9 mouse cellular contexts compared by ENCODE assay signal in genomic region chr13:118596856-118597255, GRCm38 (mm10).
A peak's percentile ranks its signal among the peaks of the same experiment; 100 is the strongest.
DNase-seq lines count a peak whose midpoint lies in the region; ATAC-seq lines count a peak whose summit lies in the region.
"Had no signal": no experiment of that assay in that cellular context is flagged by ENCODE, and none has a peak within 500 bp of the region (broad histone marks: within the 10 kb centered on the region; RNA-seq: fewer than 3 reads in every experiment).

No protein-coding gene starts in this region.

- no peak overlapping the region for H3K27ac ChIP-seq in heart, embryonic 12.5 days (ENCODE audit: poor library complexity, severe bottlenecking)
- H3K27ac ChIP-seq: limb, embryonic 15.5 days had no signal

- no peaks in the 10 kb centered on the region for H3K4me1 ChIP-seq in heart, embryonic 12.5 days (replicated peaks)
- H3K4me1 ChIP-seq: limb, embryonic 15.5 days had no signal

- WGBS in heart, embryonic 12.5 days, result 62% methylated on average over 5 of the region's 5 CpGs

- no peaks in the 10 kb centered on the region for H3K36me3 ChIP-seq in heart, embryonic 12.5 days
- H3K36me3 ChIP-seq: limb, embryonic 15.5 days had no signal

- no peaks in the 10 kb centered on the region for H3K9me3 ChIP-seq in heart, embryonic 12.5 days (replicated peaks)
- H3K9me3 ChIP-seq: limb, embryonic 15.5 days had no signal

- no peak overlapping the region for H3K9ac ChIP-seq in heart, embryonic 12.5 days
- H3K9ac ChIP-seq: limb, embryonic 15.5 days had no signal

- DNase-seq in heart, postnatal 4 days, result peak; percentile 27
- DNase-seq in testis, postnatal 10 days (ENCODE audit: low spot score), result peak; percentile 69
- no peak for DNase-seq in testis, postnatal 14 days (ENCODE audit: low spot score)
- peak; percentile 39 for DNase-seq in adrenal gland, postnatal 14 days
- peak; percentile 37 for DNase-seq in retina, embryonic 14.5 days (ENCODE audit: low spot score)
- no peak for DNase-seq in urinary bladder, adult 2 months (ENCODE audit: low spot score)

- no peak overlapping the region for H3K4me2 ChIP-seq in heart, embryonic 12.5 days
- H3K4me2 ChIP-seq: limb, embryonic 15.5 days had no signal

- no peaks in the 10 kb centered on the region for H3K27me3 ChIP-seq in heart, embryonic 12.5 days (replicated peaks)
- H3K27me3 ChIP-seq: limb, embryonic 15.5 days had no signal

- ATAC-seq in heart, embryonic 12.5 days (ENCODE audit: insufficient number of reproducible peaks, low FRiP score), result no peak
- no peak for ATAC-seq in inflammation-experienced regulatory T-cells, adult 6 months

- H3K4me3 ChIP-seq in heart, embryonic 12.5 days, result no peak overlapping the region
- H3K4me3 ChIP-seq: limb, embryonic 15.5 days had no signal

Comparison
In these comparisons a context has a peak if more than half of its experiments do, and no peak if none do; other contexts are left out.
1. DNase-seq: peak in heart, postnatal 4 days (single experiment), testis, postnatal 10 days (single experiment), adrenal gland, postnatal 14 days (single experiment) and retina, embryonic 14.5 days (single experiment); none in testis, postnatal 14 days (single experiment) and urinary bladder, adult 2 months (single experiment).